Mouse (Mus musculus): ENCODE results near the gene Kcnd1. TPM values are rescaled to one million over a fixed set of nuclear protein-coding genes. Genes with fewer than 3 reads are reported as not detected.

The Kcnd1 gene
- total RNA-seq, 1 experiment = 3.1 TPM

- Histone ChIP-seq H3K9me3 (ENCODE audit: control insufficient read depth, insufficient read depth, low read depth, low read length) (no peaks in the 10 kb centered on the region), H3K27ac (ENCODE audit: insufficient read depth, low read depth, low read length, poor library complexity, severe bottlenecking) (no peak overlapping the region), H3K9ac (ENCODE audit: insufficient read depth, low read depth, low read length, poor library complexity, severe bottlenecking) (no peak overlapping the region), H3K4me1 (ENCODE audit: control insufficient read depth in 2 of 2, insufficient read depth in 2 of 2, low read length in 2 of 2, poor library complexity in 1 of 2) (peaks cover 0 to 8% of the 10 kb centered on the region in 2 experiments; a peak in 3 of 4 replicates), H3K36me3 (ENCODE audit: control insufficient read depth, insufficient read depth, low read length, poor library complexity, severe bottlenecking) (peaks cover 14% of the 10 kb centered on the region), H3K4me3 (ENCODE audit: insufficient read depth in 1 of 2, low read depth in 1 of 2, low read length in 2 of 2, poor library complexity in 1 of 2, severe bottlenecking in 1 of 2) (no peak overlapping the region)
- in situ Hi-C loops (cut with MboI; ENCODE audit: low sequenced_read_pairs in 2 of 2, unreplicated experiment in 2 of 2) = no loop called here
- DNase-seq (ENCODE audit: low read depth, low spot score) = no peak
- TF ChIP-seq ZC3H11A (IDR thresholded peaks at IDR 0.05; ENCODE audit: borderline replicate concordance, low read depth, low read length) = no peak
- no peak for TF ChIP-seq CHD2 (IDR thresholded peaks at IDR 0.05; ENCODE audit: low read depth, low read length)
- no peak for TF ChIP-seq ZNF384 (IDR thresholded peaks at IDR 0.05; ENCODE audit: low read depth, low read length)
- no peak for TF ChIP-seq HCFC1 (IDR thresholded peaks at IDR 0.05; ENCODE audit: borderline replicate concordance, insufficient read depth, low read length)
- no peak for TF ChIP-seq MAFK (IDR thresholded peaks at IDR 0.05; ENCODE audit: insufficient read depth, low read depth, low read length)
Measured at GRCm38 (mm10) chrX:7868506-7868905, 46.4 kb downstream of the Kcnd1 start.

- Histone ChIP-seq H3K4me1 (ENCODE audit: control insufficient read depth in 2 of 2, insufficient read depth in 2 of 2, low read length in 2 of 2, poor library complexity in 1 of 2) (peaks cover 0 to 8% of the 10 kb centered on the region in 2 experiments; a peak in 3 of 4 replicates), H3K4me3 (ENCODE audit: insufficient read depth in 1 of 2, low read depth in 1 of 2, low read length in 2 of 2, poor library complexity in 1 of 2, severe bottlenecking in 1 of 2) (no peak overlapping the region), H3K36me3 (ENCODE audit: control insufficient read depth, insufficient read depth, low read length, poor library complexity, severe bottlenecking) (peaks cover 24% of the 10 kb centered on the region), H3K9me3 (ENCODE audit: control insufficient read depth, insufficient read depth, low read depth, low read length) (no peaks in the 10 kb centered on the region), H3K9ac (ENCODE audit: insufficient read depth, low read depth, low read length, poor library complexity, severe bottlenecking) (no peak overlapping the region), H3K27ac (ENCODE audit: insufficient read depth, low read depth, low read length, poor library complexity, severe bottlenecking) (no peak overlapping the region)
- TF ChIP-seq ZNF384 (IDR thresholded peaks at IDR 0.05; ENCODE audit: low read depth, low read length) = no peak
- TF ChIP-seq CHD2 (IDR thresholded peaks at IDR 0.05; ENCODE audit: low read depth, low read length) = no peak
- no peak for TF ChIP-seq ZC3H11A (IDR thresholded peaks at IDR 0.05; ENCODE audit: borderline replicate concordance, low read depth, low read length)
- TF ChIP-seq MAFK (IDR thresholded peaks at IDR 0.05; ENCODE audit: insufficient read depth, low read depth, low read length) = no peak
- no peak for TF ChIP-seq HCFC1 (IDR thresholded peaks at IDR 0.05; ENCODE audit: borderline replicate concordance, insufficient read depth, low read length)
- DNase-seq (ENCODE audit: low read depth, low spot score) = no peak
- in situ Hi-C loops (cut with MboI; ENCODE audit: low sequenced_read_pairs in 2 of 2, unreplicated experiment in 2 of 2) = no loop called here
Measured at GRCm38 (mm10) chrX:7869826-7870225, 47.7 kb downstream of the Kcnd1 start.

- in situ Hi-C loops (cut with MboI; ENCODE audit: low sequenced_read_pairs in 2 of 2, unreplicated experiment in 2 of 2) = no loop called here
- Histone ChIP-seq H3K27ac (ENCODE audit: insufficient read depth, low read depth, low read length, poor library complexity, severe bottlenecking) (peak within 1 kb of the TSS; percentile 18; the same call in 1 of the 2 replicates), H3K9ac (ENCODE audit: insufficient read depth, low read depth, low read length, poor library complexity, severe bottlenecking) (peak within 1 kb of the TSS; percentile 83), H3K9me3 (ENCODE audit: control insufficient read depth, insufficient read depth, low read depth, low read length) (no peaks in the 10 kb centered on the region), H3K4me3 (ENCODE audit: insufficient read depth in 1 of 2, low read depth in 1 of 2, low read length in 2 of 2, poor library complexity in 1 of 2, severe bottlenecking in 1 of 2) (peak within 1 kb of the TSS; percentile 84 to 88), H3K36me3 (ENCODE audit: control insufficient read depth, insufficient read depth, low read length, poor library complexity, severe bottlenecking) (peaks cover 19% of the 10 kb centered on the region), H3K4me1 (ENCODE audit: control insufficient read depth in 2 of 2, insufficient read depth in 2 of 2, low read length in 2 of 2, poor library complexity in 1 of 2) (peaks cover 0 to 5% of the 10 kb centered on the region in 2 experiments; a peak in 2 of 4 replicates)
- TF ChIP-seq CHD2 (IDR thresholded peaks at IDR 0.05; ENCODE audit: low read depth, low read length) = no peak
- TF ChIP-seq ZC3H11A (IDR thresholded peaks at IDR 0.05; ENCODE audit: borderline replicate concordance, low read depth, low read length) = no peak
- no peak for TF ChIP-seq MAFK (IDR thresholded peaks at IDR 0.05; ENCODE audit: insufficient read depth, low read depth, low read length)
- no peak for TF ChIP-seq ZNF384 (IDR thresholded peaks at IDR 0.05; ENCODE audit: low read depth, low read length)
- TF ChIP-seq HCFC1 (IDR thresholded peaks at IDR 0.05; ENCODE audit: borderline replicate concordance, insufficient read depth, low read length) = no peak
- DNase-seq (ENCODE audit: low read depth, low spot score) = no peak
Measured at GRCm38 (mm10) chrX:7878007-7878419, 55.9 kb downstream of the Kcnd1 start, which contains the start of gene Pim2. TSS of gene Pim2 (plus strand) at chrX:7878262.

GRCm38 (mm10) chrX:7878495-7878894, 56.4 kb downstream of the Kcnd1 start:
- in situ Hi-C loops (cut with MboI; ENCODE audit: low sequenced_read_pairs in 2 of 2, unreplicated experiment in 2 of 2) = no loop called here
- Histone ChIP-seq H3K4me3 (ENCODE audit: insufficient read depth in 1 of 2, low read depth in 1 of 2, low read length in 2 of 2, poor library complexity in 1 of 2, severe bottlenecking in 1 of 2) (peak overlapping the region; percentile 84 to 88), H3K27ac (ENCODE audit: insufficient read depth, low read depth, low read length, poor library complexity, severe bottlenecking) (peak overlapping the region; percentile 18; the same call in 1 of the 2 replicates), H3K9me3 (ENCODE audit: control insufficient read depth, insufficient read depth, low read depth, low read length) (no peaks in the 10 kb centered on the region), H3K9ac (ENCODE audit: insufficient read depth, low read depth, low read length, poor library complexity, severe bottlenecking) (peak overlapping the region; percentile 83), H3K4me1 (ENCODE audit: control insufficient read depth in 2 of 2, insufficient read depth in 2 of 2, low read length in 2 of 2, poor library complexity in 1 of 2) (peaks cover 0 to 5% of the 10 kb centered on the region in 2 experiments; a peak in 2 of 4 replicates), H3K36me3 (ENCODE audit: control insufficient read depth, insufficient read depth, low read length, poor library complexity, severe bottlenecking) (peaks cover 17% of the 10 kb centered on the region)
- TF ChIP-seq ZNF384 (IDR thresholded peaks at IDR 0.05; ENCODE audit: low read depth, low read length) (no peak), MAFK (IDR thresholded peaks at IDR 0.05; ENCODE audit: insufficient read depth, low read depth, low read length) (no peak), ZC3H11A (IDR thresholded peaks at IDR 0.05; ENCODE audit: borderline replicate concordance, low read depth, low read length) (no peak), CHD2 (IDR thresholded peaks at IDR 0.05; ENCODE audit: low read depth, low read length) (no peak), HCFC1 (IDR thresholded peaks at IDR 0.05; ENCODE audit: borderline replicate concordance, insufficient read depth, low read length) (no peak)
- DNase-seq (ENCODE audit: low read depth, low spot score) = no peak

All from ES-E14 (cell line).